Mouse (Mus musculus): Measurements from ENCODE around the gene Lcn2. TPM values are rescaled to one million over a fixed set of nuclear protein-coding genes. Genes with fewer than 3 reads are reported as not detected.
A peak's percentile ranks its signal among the peaks of the same experiment; 100 is the strongest.
"Not testable (repeated sequence)": the region's sequence is repeated elsewhere in the genome, so short reads cannot be mapped to it uniquely, and the experiment has no call there.

The Lcn2 gene
- polyA plus RNA-seq, 1 experiment from 2014 or later, result 0.25 TPM

GRCm38 (mm10) chr2:32363376-32364106 lies 24.5 kb downstream of the Lcn2 start:
- no peak for DNase-seq (ENCODE audit: low spot score)
- Histone ChIP-seq H3K4me3 (ENCODE audit: low read depth, low read length) (peak overlapping the region; percentile 80), H3K4me2 (ENCODE audit: low read length) (peak overlapping the region; percentile 83), H3K9ac (ENCODE audit: low read length) (peak overlapping the region; percentile 87), H3K9me3 (replicated peaks; ENCODE audit: control insufficient read depth, low read length) (no peaks in the 10 kb centered on the region), H3K27ac (ENCODE audit: low read depth, low read length) (peak overlapping the region; percentile 75), H3K4me1 (ENCODE audit: control insufficient read depth, insufficient read depth, low read length) (peaks cover 11% of the 10 kb centered on the region), H3K27me3 (replicated peaks; ENCODE audit: control insufficient read depth, insufficient read depth, low read length) (peaks cover 9% of the 10 kb centered on the region), H3K36me3 (ENCODE audit: control insufficient read depth, insufficient read depth, low read length) (peaks cover 20% of the 10 kb centered on the region)
- ATAC-seq, result peak; percentile 24; the same call in 1 of the 2 replicates
- 12% methylated on average over 19 of the region's 19 CpGs for WGBS

DNA sequence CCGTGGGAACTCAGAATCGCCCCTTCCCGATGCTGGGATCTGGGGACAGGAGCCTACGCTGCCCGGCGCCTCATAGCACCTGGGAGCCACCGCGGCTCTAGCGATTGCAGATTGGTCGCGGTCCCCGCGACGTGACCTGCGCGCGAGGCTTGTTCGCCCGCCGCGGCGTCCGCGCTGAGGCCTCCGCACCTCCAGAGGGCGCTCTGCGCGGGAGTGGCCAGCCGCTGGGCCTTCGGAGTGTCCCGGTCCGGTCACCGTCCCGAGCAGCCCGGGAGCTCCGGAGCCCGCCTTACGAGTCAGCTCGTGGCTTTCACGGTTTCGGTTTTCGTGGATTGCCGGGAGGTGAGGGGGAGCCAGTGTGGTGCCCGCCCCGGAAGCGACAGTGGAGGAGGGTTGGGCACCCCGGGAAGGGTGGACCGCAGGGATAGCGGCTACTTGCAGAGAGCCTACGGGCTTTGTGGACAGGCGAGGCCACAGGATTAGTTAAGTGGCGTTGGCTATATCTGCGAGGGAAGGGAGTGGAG lies 25.2 kb downstream of the Lcn2 start:
- peaks cover 9% of the 10 kb centered on the region for H3K27me3 ChIP-seq (replicated peaks; ENCODE audit: control insufficient read depth, insufficient read depth, low read length)
- peak overlapping the region; percentile 75 for H3K27ac ChIP-seq (ENCODE audit: low read depth, low read length)
- H3K4me2 ChIP-seq (ENCODE audit: low read length), result peak overlapping the region; percentile 83
- peak; percentile 83 for DNase-seq (ENCODE audit: low spot score)
- peak overlapping the region; percentile 80 for H3K4me3 ChIP-seq (ENCODE audit: low read depth, low read length)
- peaks cover 15% of the 10 kb centered on the region for H3K36me3 ChIP-seq (ENCODE audit: control insufficient read depth, insufficient read depth, low read length)
- WGBS, result under 1% methylated on average over 53 of the region's 53 CpGs
- H3K4me1 ChIP-seq (ENCODE audit: control insufficient read depth, insufficient read depth, low read length), result peaks cover 11% of the 10 kb centered on the region
- no peaks in the 10 kb centered on the region for H3K9me3 ChIP-seq (replicated peaks; ENCODE audit: control insufficient read depth, low read length)
- ATAC-seq, result peak; percentile 80
- H3K9ac ChIP-seq (ENCODE audit: low read length), result peak overlapping the region; percentile 87

GRCm38 (mm10) chr2:32362274-32362673 lies 25.8 kb downstream of the Lcn2 start:
- H3K9ac ChIP-seq (ENCODE audit: low read length), result peak overlapping the region; percentile 87
- WGBS, result 53% methylated on average over 5 of the region's 5 CpGs
- not testable (repeated sequence) for H3K27me3 ChIP-seq (replicated peaks; ENCODE audit: control insufficient read depth, insufficient read depth, low read length)

DNA sequence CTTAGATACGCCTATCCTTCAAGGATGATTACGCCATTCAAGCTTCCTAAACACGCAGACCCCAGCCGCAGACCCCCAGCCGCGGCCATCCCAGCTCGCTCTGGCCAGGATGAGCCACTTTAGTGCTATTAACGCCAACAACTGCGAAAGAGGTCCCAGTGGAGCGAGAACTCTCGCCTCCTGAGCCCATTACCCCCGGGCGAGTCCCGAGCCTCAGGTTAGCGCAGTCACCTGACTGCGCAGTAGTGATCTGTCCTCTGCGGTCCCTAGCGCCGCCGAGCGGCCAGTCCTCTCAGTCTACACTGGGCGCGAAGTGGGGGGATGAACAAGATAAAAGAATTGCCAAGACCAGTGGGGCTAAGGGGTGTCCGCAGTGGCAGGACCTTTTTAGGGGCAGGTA lies 26.6 kb downstream of the Lcn2 start:
- 2% methylated on average over 24 of the region's 24 CpGs for WGBS
- Histone ChIP-seq H3K9ac (ENCODE audit: low read length) (peak overlapping the region; percentile 41; the same call in 1 of the 2 replicates), H3K4me2 (ENCODE audit: low read length) (peak overlapping the region; percentile 52), H3K4me1 (ENCODE audit: control insufficient read depth, insufficient read depth, low read length) (peaks cover 11% of the 10 kb centered on the region), H3K27ac (ENCODE audit: low read depth, low read length) (no peak overlapping the region), H3K9me3 (replicated peaks; ENCODE audit: control insufficient read depth, low read length) (no peaks in the 10 kb centered on the region), H3K36me3 (ENCODE audit: control insufficient read depth, insufficient read depth, low read length) (peaks cover 2% of the 10 kb centered on the region; the same call in 1 of the 2 replicates), H3K27me3 (replicated peaks; ENCODE audit: control insufficient read depth, insufficient read depth, low read length) (peaks cover 9% of the 10 kb centered on the region), H3K4me3 (ENCODE audit: low read depth, low read length) (peak overlapping the region; percentile 19)
- peak; percentile 33 for DNase-seq (ENCODE audit: low spot score)
- peak; percentile 40; the same call in 1 of the 2 replicates for ATAC-seq

More at GRCm38 (mm10) chr2:32362274-32362673, 25.8 kb downstream of the Lcn2 start:
- H3K9me3 ChIP-seq (replicated peaks; ENCODE audit: control insufficient read depth, low read length); H3K36me3 ChIP-seq (ENCODE audit: control insufficient read depth, insufficient read depth, low read length); DNase-seq (ENCODE audit: low spot score); ATAC-seq; H3K27ac ChIP-seq (ENCODE audit: low read depth, low read length): not testable (repeated sequence)
- Histone ChIP-seq H3K4me1 (ENCODE audit: control insufficient read depth, insufficient read depth, low read length) (peaks cover 11% of the 10 kb centered on the region), H3K4me3 (ENCODE audit: low read depth, low read length) (peak overlapping the region; percentile 80), H3K4me2 (ENCODE audit: low read length) (peak overlapping the region; percentile 83)

GRCm38 (mm10) chr2:32360741-32361140 lies 27.3 kb downstream of the Lcn2 start:
- H3K27ac ChIP-seq (ENCODE audit: low read depth, low read length), result no peak overlapping the region

DNA sequence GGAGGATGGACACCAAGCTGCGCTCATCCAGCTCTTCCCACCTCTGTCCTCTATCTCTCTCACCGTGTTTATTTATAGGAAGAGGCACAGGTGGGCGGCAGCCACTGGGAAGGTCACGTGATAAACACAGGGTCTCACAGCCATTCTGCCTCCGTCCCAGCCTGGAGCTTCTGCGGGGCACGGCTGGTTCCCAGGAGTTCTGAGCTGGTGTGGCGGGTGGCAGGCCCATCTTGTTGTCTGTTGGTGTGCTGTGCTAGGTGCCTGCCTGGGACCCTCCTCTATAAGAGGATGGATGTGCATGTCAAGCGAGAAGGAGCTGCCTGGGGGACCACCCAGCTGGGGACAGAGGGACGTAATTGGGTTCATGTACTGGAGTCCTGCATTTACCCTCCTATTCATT lies 29.7 kb downstream of the Lcn2 start:
- Histone ChIP-seq H3K27ac (ENCODE audit: low read depth, low read length) (no peak overlapping the region), H3K4me3 (ENCODE audit: low read depth, low read length) (no peak overlapping the region), H3K27me3 (replicated peaks; ENCODE audit: control insufficient read depth, insufficient read depth, low read length) (peaks cover 9% of the 10 kb centered on the region), H3K36me3 (ENCODE audit: control insufficient read depth, insufficient read depth, low read length) (no peaks in the 10 kb centered on the region), H3K9ac (ENCODE audit: low read length) (no peak overlapping the region), H3K4me2 (ENCODE audit: low read length) (no peak overlapping the region), H3K9me3 (replicated peaks; ENCODE audit: control insufficient read depth, low read length) (no peaks in the 10 kb centered on the region), H3K4me1 (ENCODE audit: control insufficient read depth, insufficient read depth, low read length) (peaks cover 9% of the 10 kb centered on the region)
- no peak for ATAC-seq
- 67% methylated on average over 10 of the region's 10 CpGs for WGBS
- no peak for DNase-seq (ENCODE audit: low spot score)

More at GRCm38 (mm10) chr2:32360741-32361140, 27.3 kb downstream of the Lcn2 start:
- peak overlapping the region; percentile 19; the same call in 1 of the 2 replicates for H3K4me3 ChIP-seq (ENCODE audit: low read depth, low read length)
- peaks cover 9% of the 10 kb centered on the region for H3K27me3 ChIP-seq (replicated peaks; ENCODE audit: control insufficient read depth, insufficient read depth, low read length)
- peaks cover 2% of the 10 kb centered on the region; the same call in 1 of the 2 replicates for H3K36me3 ChIP-seq (ENCODE audit: control insufficient read depth, insufficient read depth, low read length)
- WGBS, result 11% methylated on average over 14 of the region's 14 CpGs
- DNase-seq (ENCODE audit: low spot score), result peak; percentile 71
- peak overlapping the region; percentile 52 for H3K4me2 ChIP-seq (ENCODE audit: low read length)
- no peak overlapping the region; the same call in 1 of the 2 replicates for H3K9ac ChIP-seq (ENCODE audit: low read length)
- ATAC-seq, result peak; percentile 21; the same call in 1 of the 2 replicates
- peaks cover 11% of the 10 kb centered on the region for H3K4me1 ChIP-seq (ENCODE audit: control insufficient read depth, insufficient read depth, low read length)
- H3K9me3 ChIP-seq (replicated peaks; ENCODE audit: control insufficient read depth, low read length), result no peaks in the 10 kb centered on the region

GRCm38 (mm10) chr2:32357710-32358109 lies 30.3 kb downstream of the Lcn2 start:
- ATAC-seq (no peak), DNase-seq (ENCODE audit: low spot score) (no peak)
- H3K4me2 ChIP-seq (ENCODE audit: low read length), result no peak overlapping the region
- WGBS, result 87% methylated on average over 3 of the region's 3 CpGs
- no peak overlapping the region for H3K4me3 ChIP-seq (ENCODE audit: low read depth, low read length)
- H3K36me3 ChIP-seq (ENCODE audit: control insufficient read depth, insufficient read depth, low read length), result no peaks in the 10 kb centered on the region
- no peak overlapping the region for H3K9ac ChIP-seq (ENCODE audit: low read length)
- no peak overlapping the region for H3K27ac ChIP-seq (ENCODE audit: low read depth, low read length)
- H3K9me3 ChIP-seq (replicated peaks; ENCODE audit: control insufficient read depth, low read length), result no peaks in the 10 kb centered on the region
- peaks cover 11% of the 10 kb centered on the region for H3K4me1 ChIP-seq (ENCODE audit: control insufficient read depth, insufficient read depth, low read length)
- peaks cover 9% of the 10 kb centered on the region for H3K27me3 ChIP-seq (replicated peaks; ENCODE audit: control insufficient read depth, insufficient read depth, low read length)

DNA sequence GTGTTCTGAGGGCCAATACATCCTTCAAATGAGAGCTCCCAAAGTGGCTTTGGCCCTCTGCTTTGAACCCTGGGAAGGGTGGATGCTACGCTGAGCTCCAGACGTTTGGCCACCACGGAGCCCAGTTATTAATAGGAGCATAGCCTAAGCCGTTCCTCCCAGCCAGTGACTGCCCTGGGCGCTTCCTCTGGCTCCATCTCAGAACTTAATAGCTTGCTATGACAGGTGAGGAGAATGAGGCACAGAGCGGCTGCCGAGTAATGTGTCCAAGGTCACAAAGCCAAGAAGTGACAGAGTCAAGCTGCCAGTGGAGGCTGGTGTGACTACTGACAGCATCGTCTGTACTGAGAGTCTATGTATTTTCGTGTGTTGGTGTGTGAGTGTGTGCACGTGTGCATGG lies 31.8 kb downstream of the Lcn2 start:
- Histone ChIP-seq H3K9me3 (replicated peaks; ENCODE audit: control insufficient read depth, low read length) (no peaks in the 10 kb centered on the region), H3K27me3 (replicated peaks; ENCODE audit: control insufficient read depth, insufficient read depth, low read length) (peaks cover under 1% of the 10 kb centered on the region), H3K27ac (ENCODE audit: low read depth, low read length) (no peak overlapping the region), H3K4me1 (ENCODE audit: control insufficient read depth, insufficient read depth, low read length) (peaks cover 10% of the 10 kb centered on the region), H3K4me3 (ENCODE audit: low read depth, low read length) (no peak overlapping the region), H3K9ac (ENCODE audit: low read length) (no peak overlapping the region), H3K4me2 (ENCODE audit: low read length) (no peak overlapping the region), H3K36me3 (ENCODE audit: control insufficient read depth, insufficient read depth, low read length) (no peaks in the 10 kb centered on the region)
- whole genome bisulfite sequencing, result 84% methylated on average over 10 of the region's 10 CpGs
- ATAC-seq (no peak), DNase-seq (ENCODE audit: low spot score) (no peak)
